Mouse (Mus musculus) spleen, adult 2 months (tissue): ENCODE data around the gene Hoxc9. TPM values are rescaled to one million over a fixed set of nuclear protein-coding genes. Genes with fewer than 3 reads are reported as not detected.

Experiments used
- DNase-seq, 2 experiments: peaks; one replicate each; pipeline versions ENCODE4 v3.0.0 to v3.0.0-alpha.2; 2012 to 2021; ENCODE audit warnings: low spot score in 2 of 2, low read depth in 1 of 2
- H3K27ac ChIP-seq: fragments of 200-500 bp; 2 replicates; pipeline ENCODE4 v1.5.1; 2012; ENCODE audit warnings: low read length, inconsistent platforms; ENCODE audit not compliant: insufficient read depth
- H3K27me3 ChIP-seq: fragments of 200-500 bp; 2 replicates; pipeline ENCODE4 v1.6.1; 2012; ENCODE audit warnings: mild to moderate bottlenecking, moderate library complexity, low read length, inconsistent platforms; ENCODE audit not compliant: control insufficient read depth, insufficient read depth
- H3K36me3 ChIP-seq: fragments of 200-500 bp; 2 replicates; pipeline ENCODE4 v1.6.1; 2012; ENCODE audit warnings: mild to moderate bottlenecking, low read length, inconsistent platforms; ENCODE audit not compliant: control insufficient read depth, insufficient read depth
- H3K4me1 ChIP-seq: fragments of 200-500 bp; 2 replicates; pipeline ENCODE4 v1.6.1; 2011; ENCODE audit warnings: inconsistent platforms; ENCODE audit not compliant: control insufficient read depth, insufficient read depth, insufficient read length
- H3K4me3 ChIP-seq: fragments of 200-500 bp; 2 replicates; pipeline ENCODE4 v1.5.1; 2011; ENCODE audit warnings: mild to moderate bottlenecking, inconsistent platforms; ENCODE audit not compliant: insufficient read depth, insufficient read length; ENCODE audit errors: extremely low read depth
- CTCF ChIP-seq: fragments of 200-500 bp; IDR thresholded peaks from 2 replicates; pipeline ENCODE4 v1.5.1; 2011; ENCODE audit warnings: mild to moderate bottlenecking, inconsistent platforms; ENCODE audit not compliant: insufficient read depth, insufficient read length, insufficient replicate concordance; ENCODE audit errors: extremely low read depth
- POLR2A ChIP-seq: fragments of 200-500 bp; IDR thresholded peaks from 2 replicates; pipeline ENCODE4 v1.6.1; 2011; ENCODE audit warnings: low read depth, low read length, inconsistent platforms
- WGBS: fragments of 180-500 bp; shearing (Covaris S2); methylation state at CpG from one replicate; pipeline ENCODE4 v1.1.7; 2018; 5-methylcytosine and 5-hydroxymethylcytosine counted together
- polyA plus RNA-seq: library from polyadenylated mRNA; depleted of rRNA; stranded (reverse); fragments of >200 nt; gene quantifications from 2 replicates; pipeline ENCODE4 v1.2.3, GENCODE M21; 2012; rRNA removed

Gene Hoxc9
- polyA plus RNA-seq = 0.05 TPM in 1 of 2 replicates, not detected in the other

- H3K27ac ChIP-seq = no peak within 1 kb of the TSS
- H3K27me3 ChIP-seq = peaks cover 46% of the 10 kb centered on the region
- peaks cover 9% of the 10 kb centered on the region; the same call in 1 of the 2 replicates for H3K4me1 ChIP-seq
- no peaks in the 10 kb centered on the region for H3K36me3 ChIP-seq
- WGBS = 3% methylated on average over 19 of the region's 20 CpGs
- TF ChIP-seq CTCF (no peak), POLR2A (no peak)
- peak within 1 kb of the TSS; percentile 42 for H3K4me3 ChIP-seq
- no peak for DNase-seq
Observed at GRCm38 (mm10) chr15:102976171-102976570, at the start of gene Hoxc9. Gene Hoxc9, plus strand, starts transcription at chr15:102976439.

DNA sequence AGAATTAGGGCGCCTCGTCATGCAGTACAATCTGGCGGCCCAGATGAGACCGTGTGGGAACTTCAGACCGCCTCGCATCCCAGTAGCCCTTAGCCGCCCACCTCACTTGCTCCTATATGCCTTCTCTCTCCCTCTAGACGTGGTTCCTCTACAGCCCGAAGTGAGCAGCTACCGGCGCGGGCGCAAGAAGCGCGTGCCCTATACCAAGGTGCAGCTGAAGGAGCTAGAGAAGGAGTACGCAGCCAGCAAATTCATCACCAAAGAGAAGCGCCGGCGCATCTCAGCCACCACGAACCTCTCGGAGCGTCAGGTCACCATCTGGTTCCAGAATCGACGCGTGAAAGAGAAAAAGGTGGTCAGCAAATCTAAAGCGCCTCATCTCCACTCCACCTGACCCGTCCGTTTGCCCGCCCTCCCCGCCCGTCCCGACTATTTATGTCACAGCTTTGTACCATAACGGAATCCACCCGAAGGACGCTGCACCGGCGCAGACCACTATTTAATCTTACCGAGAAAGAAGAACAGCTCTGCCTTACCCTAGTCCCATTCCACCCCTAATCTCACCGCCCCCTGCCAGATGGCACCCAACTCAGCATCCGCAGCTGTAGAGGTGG, 49.1 kb upstream of the Hoxc9 start:
- TF ChIP-seq POLR2A (no peak), CTCF (no peak)
- no peaks in the 10 kb centered on the region for H3K4me1 ChIP-seq
- 6% methylated on average over 40 of the region's 40 CpGs for WGBS
- no peaks in the 10 kb centered on the region for H3K36me3 ChIP-seq
- DNase-seq = no peak
- peaks cover 20% of the 10 kb centered on the region for H3K27me3 ChIP-seq
- H3K27ac ChIP-seq = no peak overlapping the region
- no peak overlapping the region for H3K4me3 ChIP-seq

GRCm38 (mm10) chr15:102931706-102932358, 44.4 kb upstream of the Hoxc9 start:
- no peak overlapping the region for H3K27ac ChIP-seq
- no peak for DNase-seq
- H3K36me3 ChIP-seq = no peaks in the 10 kb centered on the region
- H3K4me1 ChIP-seq = no peaks in the 10 kb centered on the region
- H3K4me3 ChIP-seq = no peak overlapping the region
- TF ChIP-seq CTCF (no peak), POLR2A (no peak)
- H3K27me3 ChIP-seq = peaks cover 23% of the 10 kb centered on the region
- 7% methylated on average over 23 of the region's 23 CpGs for WGBS

- no peak for TF ChIP-seq POLR2A
- TF ChIP-seq CTCF = no peak
- peaks cover 22% of the 10 kb centered on the region for H3K27me3 ChIP-seq
- WGBS = 7% methylated on average over 12 of the region's 12 CpGs
Observed at GRCm38 (mm10) chr15:102934438-102934837, 41.8 kb upstream of the Hoxc9 start.

GRCm38 (mm10) chr15:102934897-102935296, 41.3 kb upstream of the Hoxc9 start:
- WGBS = 1% methylated on average over 27 of the region's 27 CpGs
- Histone ChIP-seq H3K4me3 (no peak overlapping the region), H3K36me3 (no peaks in the 10 kb centered on the region), H3K27me3 (peaks cover 20% of the 10 kb centered on the region), H3K27ac (no peak overlapping the region), H3K4me1 (no peaks in the 10 kb centered on the region)
- no peak for TF ChIP-seq CTCF
- TF ChIP-seq POLR2A = no peak
- DNase-seq = no peak

More at GRCm38 (mm10) chr15:102934438-102934837, 41.8 kb upstream of the Hoxc9 start:
- Histone ChIP-seq H3K27ac (no peak overlapping the region), H3K4me3 (no peak overlapping the region), H3K36me3 (no peaks in the 10 kb centered on the region), H3K4me1 (no peaks in the 10 kb centered on the region)
- DNase-seq = no peak

GRCm38 (mm10) chr15:102936279-102936972, 39.8 kb upstream of the Hoxc9 start, which contains the start of gene Hoxc12:
Gene Hoxc12, plus strand, starts transcription at chr15:102936757.
- WGBS = 5% methylated on average over 30 of the region's 31 CpGs
- H3K27ac ChIP-seq = no peak within 1 kb of the TSS
- peaks cover 20% of the 10 kb centered on the region for H3K27me3 ChIP-seq

More at GRCm38 (mm10) chr15:102936279-102936972, 39.8 kb upstream of the Hoxc9 start, which contains the start of gene Hoxc12:
- Histone ChIP-seq H3K4me3 (no peak within 1 kb of the TSS), H3K4me1 (no peaks in the 10 kb centered on the region), H3K36me3 (no peaks in the 10 kb centered on the region)
- no peak for DNase-seq
- no peak for TF ChIP-seq POLR2A
- no peak for TF ChIP-seq CTCF
